Mouse (Mus musculus) heart, postnatal 0 days (tissue): Measurements from ENCODE around the gene Grid2.

Experiments
- CTCF ChIP-seq: IDR thresholded peaks from 2 replicates; pipeline ENCODE4 v1.5.1; 2016; ENCODE audit warnings: antibody characterized with exemption, control low read depth, low read depth
- EP300 ChIP-seq: IDR thresholded peaks from 2 replicates; pipeline ENCODE4 v1.6.1; 2016; ENCODE audit warnings: antibody characterized with exemption, low read depth

DNA sequence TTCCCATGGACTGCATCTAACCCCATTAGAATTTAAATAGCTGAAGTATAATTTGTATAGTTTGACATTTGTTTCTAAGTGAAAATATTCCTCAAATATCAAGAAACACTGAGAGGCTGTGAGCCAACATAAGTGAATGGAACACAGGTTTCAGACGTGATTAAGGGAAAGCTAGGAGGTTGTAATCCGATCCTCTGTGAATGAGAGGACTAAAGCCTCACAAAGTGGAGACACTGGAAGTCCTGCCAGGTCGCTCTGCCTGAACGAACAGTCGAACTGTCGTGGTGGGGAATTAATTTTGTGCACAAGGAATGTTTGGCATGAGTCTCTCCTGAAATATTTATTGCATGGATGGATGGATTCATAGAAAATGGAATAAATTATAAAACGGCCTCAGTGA lies 1395.1 kb downstream of the Grid2 start:
- no peak for TF ChIP-seq EP300
- no peak for TF ChIP-seq CTCF
